Mouse (Mus musculus): ENCODE data around the gene Wfdc1.

Wfdc1 gene

GRCm38 (mm10) chr8:119736348-119736917, 70.3 kb downstream of the Wfdc1 start:
- DNase-seq (ENCODE audit: low spot score), result no peak

- DNase-seq (ENCODE audit: low spot score), result no peak
These were observed 71.1 kb downstream of the Wfdc1 start for GRCm38 (mm10) chr8:119737093-119737900.

Data from spleen, adult 12 weeks (tissue).